Mouse (Mus musculus): Measurements from ENCODE around the gene Gnai2. TPM values are rescaled to one million over a fixed set of nuclear protein-coding genes. Genes with fewer than 3 reads are reported as not detected.

The Gnai2 gene
- polyA plus RNA-seq, 2 experiments = 124 to 137 TPM

- Histone ChIP-seq H3K4me2 (ENCODE audit: low read depth) (no peak overlapping the region), H3K27me3 (ENCODE audit: control insufficient read depth, insufficient read depth, low read length) (peaks cover 33% of the 10 kb centered on the region), H3K27ac (no peak overlapping the region), H3K4me3 (ENCODE audit: insufficient read depth in 1 of 2, low read depth in 2 of 2, low read length in 2 of 2) (no peak overlapping the region), H3K9ac (replicated peaks) (no peak overlapping the region), H3K9me3 (ENCODE audit: control insufficient read depth, low read length) (no peaks in the 10 kb centered on the region), H3K36me3 (replicated peaks; ENCODE audit: control insufficient read depth, insufficient read depth, low read depth) (no peaks in the 10 kb centered on the region), H3K4me1 (replicated peaks; ENCODE audit: control insufficient read depth in 2 of 2, insufficient read depth in 2 of 2, low read length in 1 of 2) (peaks cover 0 to 7% of the 10 kb centered on the region in 2 experiments; a peak in 2 of 4 replicates)
- TF ChIP-seq CTCF (IDR thresholded peaks at IDR 0.05; ENCODE audit: low read depth) = peak; percentile 94
- no peak for TF ChIP-seq EP300 (IDR thresholded peaks at IDR 0.05; ENCODE audit: low read depth)
- ATAC-seq (ENCODE audit: insufficient read depth) (no peak), DNase-seq (ENCODE audit: low read depth in 3 of 3, low spot score in 3 of 3) (peak in 1 of 3 experiments; percentile 29)
- 17% methylated on average over 17 of the region's 17 CpGs for WGBS (ENCODE audit: insufficient replicate concordance)
Measured at GRCm38 (mm10) chr9:107677091-107677784, 42.1 kb upstream of the Gnai2 start.

- ATAC-seq (ENCODE audit: insufficient read depth) = no peak
- no peak for DNase-seq (ENCODE audit: low read depth in 3 of 3, low spot score in 3 of 3)
- Histone ChIP-seq H3K9me3 (ENCODE audit: control insufficient read depth, low read length) (no peaks in the 10 kb centered on the region), H3K27me3 (ENCODE audit: control insufficient read depth, insufficient read depth, low read length) (peaks cover 33% of the 10 kb centered on the region), H3K36me3 (replicated peaks; ENCODE audit: control insufficient read depth, insufficient read depth, low read depth) (no peaks in the 10 kb centered on the region), H3K27ac (no peak overlapping the region), H3K4me2 (ENCODE audit: low read depth) (peak overlapping the region; percentile 54), H3K4me1 (replicated peaks; ENCODE audit: control insufficient read depth in 2 of 2, insufficient read depth in 2 of 2, low read length in 1 of 2) (peaks cover 0 to 7% of the 10 kb centered on the region in 2 experiments; a peak in 2 of 4 replicates), H3K4me3 (ENCODE audit: insufficient read depth in 1 of 2, low read depth in 2 of 2, low read length in 2 of 2) (peak overlapping the region in 1 of 2 experiments; percentile 1; a peak in 1 of 4 replicates), H3K9ac (replicated peaks) (no peak overlapping the region)
- 2% methylated on average over 25 of the region's 25 CpGs for WGBS (ENCODE audit: insufficient replicate concordance)
- no peak for TF ChIP-seq CTCF (IDR thresholded peaks at IDR 0.05; ENCODE audit: low read depth)
- TF ChIP-seq EP300 (IDR thresholded peaks at IDR 0.05; ENCODE audit: low read depth) = no peak
Measured at GRCm38 (mm10) chr9:107676302-107676701, 41.1 kb upstream of the Gnai2 start.

- 1% methylated on average over 39 of the region's 39 CpGs for WGBS (ENCODE audit: insufficient replicate concordance)
- Histone ChIP-seq H3K27me3 (ENCODE audit: control insufficient read depth, insufficient read depth, low read length) (peaks cover 33% of the 10 kb centered on the region), H3K27ac (no peak overlapping the region), H3K36me3 (replicated peaks; ENCODE audit: control insufficient read depth, insufficient read depth, low read depth) (no peaks in the 10 kb centered on the region), H3K4me2 (ENCODE audit: low read depth) (peak overlapping the region; percentile 54), H3K4me3 (ENCODE audit: insufficient read depth in 1 of 2, low read depth in 2 of 2, low read length in 2 of 2) (peak overlapping the region; percentile 1 to 21; a peak in 2 of 4 replicates), H3K4me1 (replicated peaks; ENCODE audit: control insufficient read depth in 2 of 2, insufficient read depth in 2 of 2, low read length in 1 of 2) (peaks cover 0 to 7% of the 10 kb centered on the region in 2 experiments; a peak in 2 of 4 replicates), H3K9me3 (ENCODE audit: control insufficient read depth, low read length) (no peaks in the 10 kb centered on the region), H3K9ac (replicated peaks) (no peak overlapping the region)
- TF ChIP-seq CTCF (IDR thresholded peaks at IDR 0.05; ENCODE audit: low read depth) (peak; percentile 81), EP300 (IDR thresholded peaks at IDR 0.05; ENCODE audit: low read depth) (no peak)
- ATAC-seq (ENCODE audit: insufficient read depth) (peak; percentile 31; the same call in 1 of the 2 replicates), DNase-seq (ENCODE audit: low read depth in 3 of 3, low spot score in 3 of 3) (no peak)
Measured at GRCm38 (mm10) chr9:107675671-107676301, 40.6 kb upstream of the Gnai2 start.

GRCm38 (mm10) chr9:107674609-107675429 is 39.7 kb upstream of the Gnai2 start:
- TF ChIP-seq CTCF (IDR thresholded peaks at IDR 0.05; ENCODE audit: low read depth) (no peak), EP300 (IDR thresholded peaks at IDR 0.05; ENCODE audit: low read depth) (no peak)
- H3K9me3 ChIP-seq (ENCODE audit: control insufficient read depth, low read length) = no peaks in the 10 kb centered on the region
- H3K9ac ChIP-seq (replicated peaks) = no peak overlapping the region
- H3K27me3 ChIP-seq (ENCODE audit: control insufficient read depth, insufficient read depth, low read length) = peaks cover 36% of the 10 kb centered on the region
- H3K4me3 ChIP-seq (ENCODE audit: insufficient read depth in 1 of 2, low read depth in 2 of 2, low read length in 2 of 2) = no peak overlapping the region
- WGBS (ENCODE audit: insufficient replicate concordance) = 51% methylated on average over 9 of the region's 9 CpGs
- peak; percentile 49 for ATAC-seq (ENCODE audit: insufficient read depth)
- H3K36me3 ChIP-seq (replicated peaks; ENCODE audit: control insufficient read depth, insufficient read depth, low read depth) = no peaks in the 10 kb centered on the region
- H3K4me1 ChIP-seq (replicated peaks; ENCODE audit: control insufficient read depth in 2 of 2, insufficient read depth in 2 of 2, low read length in 1 of 2) = peaks cover 0 to 7% of the 10 kb centered on the region in 2 experiments; a peak in 2 of 4 replicates
- no peak for DNase-seq (ENCODE audit: low read depth in 3 of 3, low spot score in 3 of 3)
- H3K27ac ChIP-seq = no peak overlapping the region
- H3K4me2 ChIP-seq (ENCODE audit: low read depth) = no peak overlapping the region
